Comparison of ENCODE assay signal across 8 mouse cellular contexts in the genomic region with DNA sequence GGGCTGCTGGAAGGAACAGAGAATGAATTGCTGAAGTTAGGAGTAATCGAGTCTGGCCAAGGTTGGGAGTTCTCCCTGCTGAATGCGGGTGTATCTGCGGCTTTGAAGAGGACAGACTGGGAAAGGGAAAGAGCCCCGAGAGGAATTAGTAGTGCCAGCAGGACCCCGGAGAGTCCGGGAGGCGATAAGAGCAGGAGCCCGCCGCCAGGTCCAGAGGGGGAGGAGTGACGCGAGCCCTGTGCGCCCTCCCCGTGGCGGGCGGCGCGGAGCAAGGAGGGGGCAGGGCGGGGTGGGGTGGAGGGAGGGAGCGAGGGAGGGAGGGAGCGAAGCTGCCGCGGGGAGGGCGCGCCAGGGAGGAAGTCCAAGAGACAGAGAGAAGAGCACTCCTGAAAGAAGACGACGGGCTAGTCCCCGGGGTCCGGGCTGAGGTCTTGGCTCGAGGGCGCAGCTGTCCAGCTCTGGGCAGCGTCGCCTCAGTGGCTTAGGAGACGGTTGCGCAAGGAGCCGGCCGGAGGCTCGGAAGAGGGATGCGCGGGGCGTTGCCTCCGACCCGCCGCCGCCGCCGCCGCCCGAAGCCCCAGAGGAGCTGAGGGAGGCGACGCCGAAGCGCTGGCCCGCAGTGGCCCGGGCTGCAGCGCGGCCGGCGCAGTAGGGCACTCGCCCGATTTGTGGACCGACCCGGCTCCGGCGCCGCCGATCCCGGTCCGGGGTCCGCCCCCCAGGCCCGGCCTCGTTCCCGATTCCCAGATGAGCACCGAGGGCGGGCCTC. TPM values are rescaled to one million over a fixed set of nuclear protein-coding genes. Genes with fewer than 3 reads are reported as not detected.
DNase-seq lines count a peak whose midpoint lies in the region; ATAC-seq and TF ChIP-seq lines count a peak whose summit lies in the region.

Gene Foxf2, plus strand, starts transcription at position 484 of the 769 bp plus-strand sequence.

- DNase-seq in adrenal gland, postnatal 14 days = peak; percentile 36
- no peak for DNase-seq in adrenal gland, adult 18-20 months (ENCODE audit: low spot score in 2 of 2)
- DNase-seq in Patski (ENCODE audit: low read depth, low spot score) = no peak
- peak; percentile 18 for DNase-seq in gastrocnemius, postnatal 25 days
- no peak for DNase-seq in thymus, postnatal 10 days (ENCODE audit: low spot score in 2 of 2)
- DNase-seq in layer of hippocampus, adult 18-20 months (ENCODE audit: low spot score in 2 of 2) = no peak

- POLR2A ChIA-PET in Patski (lab: Charles Lee) = no interaction called here

- H3K4me1 ChIP-seq in limb, embryonic 12.5 days (replicated peaks) = peaks cover 56% of the 10 kb centered on the region
- peaks cover 31% of the 10 kb centered on the region for H3K4me1 ChIP-seq in midbrain, embryonic 16.5 days (ENCODE audit: control insufficient read depth, insufficient read depth, low read length)

- peak within 1 kb of the TSS; percentile 60 for H3K9ac ChIP-seq in limb, embryonic 12.5 days (replicated peaks)
- peak within 1 kb of the TSS; percentile 56 for H3K9ac ChIP-seq in midbrain, embryonic 16.5 days (ENCODE audit: low read depth, low read length)

- H3K4me3 ChIP-seq in limb, embryonic 12.5 days (replicated peaks) = peak within 1 kb of the TSS; percentile 50
- peak within 1 kb of the TSS; percentile 46 for H3K4me3 ChIP-seq in midbrain, embryonic 16.5 days (ENCODE audit: low read depth, low read length)

- CTCF ChIA-PET in Patski (lab: Charles Lee) = interaction anchor here (1.3 kb wide), 1 partner anchor 418 kb away, joined by 3 read pairs; no protein-coding TSS in a partner anchor

- peak; percentile 52 for ATAC-seq in Patski
- ATAC-seq in limb, embryonic 12.5 days (ENCODE audit: insufficient number of reproducible peaks, insufficient read depth, low FRiP score, low TSS enrichment, low read depth) = no peak
- ATAC-seq in midbrain, embryonic 16.5 days = peak; percentile 6; the same call in 1 of the 2 replicates

- no peaks in the 10 kb centered on the region for H3K9me3 ChIP-seq in limb, embryonic 12.5 days
- H3K9me3 ChIP-seq in midbrain, embryonic 16.5 days (replicated peaks; ENCODE audit: control insufficient read depth, low read length, poor library complexity, severe bottlenecking) = 0 out of 2 replicates have a peak, but pooled peaks cover 2% of the 10 kb centered on the region

- H3K27ac ChIP-seq in limb, embryonic 12.5 days = no peak within 1 kb of the TSS
- H3K27ac ChIP-seq in midbrain, embryonic 16.5 days (ENCODE audit: low read length) = peak within 1 kb of the TSS; percentile 22; the same call in 1 of the 2 replicates

- H3K27me3 ChIP-seq in Patski = peaks cover 2% of the 10 kb centered on the region
- H3K27me3 ChIP-seq in limb, embryonic 12.5 days = peaks cover 98% of the 10 kb centered on the region
- peaks cover 83% of the 10 kb centered on the region for H3K27me3 ChIP-seq in midbrain, embryonic 16.5 days (ENCODE audit: control insufficient read depth, insufficient read depth, low read depth, low read length)

- TF ChIP-seq CTCF in Patski (IDR thresholded peaks at IDR 0.05) = no peak

- H3K36me3 ChIP-seq in limb, embryonic 12.5 days = no peaks in the 10 kb centered on the region
- no peaks in the 10 kb centered on the region for H3K36me3 ChIP-seq in midbrain, embryonic 16.5 days (ENCODE audit: control insufficient read depth, insufficient read depth, low read length)

- in situ Hi-C loops in Patski (cut with MboI; ENCODE audit: low pct_unique_long_range_greater_than_20kb) = no loop called here

- WGBS in limb, embryonic 12.5 days = under 1% methylated on average over 47 of the region's 74 CpGs
- under 1% methylated on average over 58 of the region's 74 CpGs for WGBS in midbrain, embryonic 16.5 days

- peak within 1 kb of the TSS; percentile 89 for H3K4me2 ChIP-seq in limb, embryonic 12.5 days
- H3K4me2 ChIP-seq in midbrain, embryonic 16.5 days (ENCODE audit: low read length) = peak within 1 kb of the TSS; percentile 87

RNA-seq across cellular contexts. Expression of gene Foxf2, which starts in this region (rescaled TPM):
- total RNA-seq in adrenal gland, postnatal 14 days (2021) = not detected in 2 replicates
- total RNA-seq in adrenal gland, adult 18-20 months (2021) = under 1 TPM in 1 of 2 experiments, not detected in 1; 0.19 TPM
- polyA plus RNA-seq in Patski (2021) = 3.8 TPM
- total RNA-seq in gastrocnemius, postnatal 25 days (2021) = not detected
- polyA plus RNA-seq in limb, embryonic 12.5 days (2016; fragmentation: Nextera tagmentation; extraction: Ambion mirVana) = 0.64 and 0.97 TPM in 2 replicates
- 4.1 and 4.6 TPM in 2 replicates for polyA plus RNA-seq in midbrain, embryonic 16.5 days (2015; fragmentation: Nextera tagmentation; extraction: Ambion mirVana)
- 1 to 10 TPM; 4.0 to 5.5 TPM for total RNA-seq in layer of hippocampus, adult 18-20 months (2021)

Comparison
In these comparisons a context has a peak if more than half of its experiments do, and no peak if none do; other contexts are left out.
1. Peak in DNase-seq in adrenal gland, postnatal 14 days; RNA of the gene not detected or under 1 TPM.
2. Peak in DNase-seq in gastrocnemius, postnatal 25 days; RNA of the gene not detected or under 1 TPM.